9 mouse cellular contexts compared by ENCODE assay signal in the genomic region with DNA sequence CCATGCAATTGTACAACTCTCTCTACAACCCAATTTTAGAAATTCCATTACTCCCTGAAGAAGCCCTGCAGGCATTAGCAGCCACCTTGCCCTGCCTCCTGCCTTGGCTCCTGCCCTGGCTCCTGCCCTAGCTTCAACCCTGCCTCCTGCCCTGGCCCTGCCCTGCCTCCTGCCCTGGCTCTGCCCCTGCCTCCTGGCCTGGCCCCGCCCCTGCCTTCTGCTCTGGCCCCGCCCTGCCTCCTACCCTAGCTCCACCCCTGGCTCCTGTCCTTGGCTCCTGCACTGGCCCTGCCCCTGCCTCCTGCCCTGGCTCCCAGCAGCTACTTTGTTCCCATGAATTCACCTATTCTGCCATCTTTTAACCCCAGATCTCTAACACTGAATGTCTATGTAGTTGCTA.
DNase-seq lines count a peak whose midpoint lies in the region; ATAC-seq lines count a peak whose summit lies in the region.
"Had no signal": no experiment of that assay in that cellular context is flagged by ENCODE, and none has a peak within 500 bp of the region (broad histone marks: within the 10 kb centered on the region; RNA-seq: fewer than 3 reads in every experiment).

No protein-coding gene starts in this region.

- no peaks in the 10 kb centered on the region for H3K27me3 ChIP-seq in stomach, embryonic 16.5 days (ENCODE audit: control insufficient read depth, insufficient read depth, low read length)
- H3K27me3 ChIP-seq: limb, embryonic 15.5 days had no signal

- WGBS in stomach, embryonic 16.5 days = 17% methylated on average over 2 of the region's 2 CpGs

- H3K27ac ChIP-seq in stomach, embryonic 16.5 days (ENCODE audit: low read length) = no peak overlapping the region
- H3K27ac ChIP-seq: limb, embryonic 15.5 days had no signal

- no peak overlapping the region for H3K4me2 ChIP-seq in stomach, embryonic 16.5 days (ENCODE audit: low read depth, low read length)
- H3K4me2 ChIP-seq: limb, embryonic 15.5 days had no signal

- H3K4me3 ChIP-seq in stomach, embryonic 16.5 days (replicated peaks; ENCODE audit: low read length) = no peak overlapping the region
- H3K4me3 ChIP-seq: limb, embryonic 15.5 days had no signal

- no peak overlapping the region for H3K9ac ChIP-seq in stomach, embryonic 16.5 days (ENCODE audit: low read length)
- H3K9ac ChIP-seq: limb, embryonic 15.5 days had no signal

- H3K9me3 ChIP-seq in stomach, embryonic 16.5 days (replicated peaks; ENCODE audit: control insufficient read depth, low read length) = no peaks in the 10 kb centered on the region
- H3K9me3 ChIP-seq: limb, embryonic 15.5 days had no signal

- no peak for ATAC-seq in CD4-positive, CD25-positive, alpha-beta regulatory T cell, adult 4 months
- ATAC-seq in stomach, embryonic 16.5 days (ENCODE audit: insufficient read depth, low FRiP score) = peak; percentile 88; the same call in 1 of the 2 replicates

- no peaks in the 10 kb centered on the region for H3K36me3 ChIP-seq in stomach, embryonic 16.5 days (ENCODE audit: control insufficient read depth, insufficient read depth, low read length)
- H3K36me3 ChIP-seq: limb, embryonic 15.5 days had no signal

- no peaks in the 10 kb centered on the region for H3K4me1 ChIP-seq in stomach, embryonic 16.5 days (ENCODE audit: control insufficient read depth, insufficient read depth, low read length)
- H3K4me1 ChIP-seq: limb, embryonic 15.5 days had no signal

- DNase-seq in CD4-positive, CD25-positive, alpha-beta regulatory T cell, adult 2 months (ENCODE audit: low read depth, low spot score) = peak; percentile 18
- DNase-seq in thymus, postnatal 4 days = peak; percentile 35
- no peak for DNase-seq in thymus, postnatal 0 days (ENCODE audit: low spot score)
- DNase-seq in liver = peak; percentile 73
- no peak for DNase-seq in layer of hippocampus, adult 9-10 months (ENCODE audit: low spot score)
- no peak for DNase-seq in layer of hippocampus, adult 18-20 months (ENCODE audit: low spot score in 2 of 2)

Comparison
In these comparisons a context has a peak if more than half of its experiments do, and no peak if none do; other contexts are left out.
1. DNase-seq: peak in CD4-positive, CD25-positive, alpha-beta regulatory T cell, adult 2 months (single experiment), thymus, postnatal 4 days (single experiment) and liver (single experiment); none in thymus, postnatal 0 days (single experiment), layer of hippocampus, adult 9-10 months (single experiment) and layer of hippocampus, adult 18-20 months (0 of 2).